Mouse (Mus musculus) forebrain, embryonic 14.5 days (tissue): ENCODE measurements around the gene Hsp90ab1. TPM values are rescaled to one million over a fixed set of nuclear protein-coding genes. Genes with fewer than 3 reads are reported as not detected.

Source experiments
- ATAC-seq: fragments of 200-750 bp; cut with Nextera tagmentation; 2 replicates; pipeline ENCODE4 v1.8.0; 2017; ENCODE audit warnings: mild to moderate bottlenecking, moderate library complexity
- DNase-seq: peaks from one replicate; pipeline ENCODE4 v3.0.0-alpha.2; 2015; ENCODE audit warnings: low spot score
- H3K27ac ChIP-seq: fragments of 300-500 bp; sonication (generic); 2 replicates; pipeline ENCODE4 v1.5.1; 2014; ENCODE audit warnings: low read depth, mild to moderate bottlenecking, control low read depth, low read length, moderate library complexity
- H3K27me3 ChIP-seq: fragments of 300-500 bp; sonication (generic); replicated peaks from 2 replicates; pipeline ENCODE4 v1.6.1; 2014; ENCODE audit warnings: low read length, control low read depth, mixed read lengths; ENCODE audit not compliant: control insufficient read depth, insufficient read depth
- H3K36me3 ChIP-seq: fragments of 300-500 bp; sonication (generic); 2 replicates; pipeline ENCODE4 v1.6.1; 2014; ENCODE audit warnings: low read length, control low read depth; ENCODE audit not compliant: control insufficient read depth, insufficient read depth
- H3K4me1 ChIP-seq: fragments of 300-500 bp; sonication (generic); 2 replicates; pipeline ENCODE4 v1.6.1; 2014; ENCODE audit warnings: antibody characterized with exemption, low read length, control low read depth; ENCODE audit not compliant: control insufficient read depth, insufficient read depth
- H3K4me2 ChIP-seq: fragments of 300-500 bp; sonication (generic); 2 replicates; pipeline ENCODE4 v1.6.1; 2014; ENCODE audit warnings: mild to moderate bottlenecking, control low read depth, low read length
- H3K4me3 ChIP-seq: fragments of 300-500 bp; sonication (generic); 2 replicates; pipeline ENCODE4 v1.5.1; 2014; ENCODE audit warnings: low read depth, low read length, control low read depth
- H3K9ac ChIP-seq: fragments of 300-500 bp; sonication (generic); 2 replicates; pipeline ENCODE4 v1.6.1; 2014; ENCODE audit warnings: mild to moderate bottlenecking, low read length, control low read depth, moderate library complexity
- H3K9me3 ChIP-seq: fragments of 300-500 bp; sonication (generic); replicated peaks from 2 replicates; pipeline ENCODE4 v1.6.1; 2016; ENCODE audit warnings: low read length, control low read depth, mixed read lengths; ENCODE audit not compliant: control insufficient read depth
- WGBS: fragments of 180-500 bp; shearing (Covaris S2); extraction: QIAGEN DNeasy Blood & Tissue Kit; methylation state at CpG from one replicate; pipeline ENCODE4 v1.1.7; 2014; 5-methylcytosine and 5-hydroxymethylcytosine counted together
- polyA plus RNA-seq: library from polyadenylated mRNA; unstranded; fragments of >200 nt; fragmentation: Nextera tagmentation; extraction: Ambion mirVana; gene quantifications from 2 replicates; pipeline ENCODE4 v1.2.1, GENCODE M21; 2014

Gene Hsp90ab1
- polyA plus RNA-seq, 1 experiment from 2014 or later: 1,472 TPM

DNA sequence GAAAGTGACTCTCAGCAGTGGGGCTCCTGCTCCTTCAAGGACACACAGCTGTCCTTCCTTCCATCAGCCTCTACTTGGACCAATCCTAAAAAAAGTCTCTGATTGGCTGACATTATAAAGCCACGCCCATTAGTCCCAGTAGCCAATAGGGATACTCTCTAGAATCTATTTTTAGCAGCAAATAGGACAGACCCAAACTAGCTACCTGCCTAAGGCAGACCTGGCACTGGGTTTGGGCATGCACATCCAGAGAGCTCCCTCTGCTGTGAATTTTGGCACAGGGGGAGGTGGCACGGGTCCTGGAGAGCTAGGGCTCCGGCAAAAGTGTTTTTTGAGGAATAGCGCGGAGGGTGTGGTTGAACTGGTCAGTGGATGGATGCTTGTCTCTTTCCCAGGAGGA is 46.5 kb downstream of the Hsp90ab1 start:
- ATAC-seq (no peak), DNase-seq (no peak)
- Histone ChIP-seq H3K36me3 (no peaks in the 10 kb centered on the region), H3K4me1 (peaks cover 3% of the 10 kb centered on the region; the same call in 1 of the 2 replicates), H3K9ac (no peak overlapping the region), H3K27me3 (peaks cover 11% of the 10 kb centered on the region), H3K9me3 (no peaks in the 10 kb centered on the region), H3K4me2 (no peak overlapping the region), H3K27ac (no peak overlapping the region), H3K4me3 (no peak overlapping the region)
- WGBS: 15% methylated on average over 5 of the region's 5 CpGs

DNA sequence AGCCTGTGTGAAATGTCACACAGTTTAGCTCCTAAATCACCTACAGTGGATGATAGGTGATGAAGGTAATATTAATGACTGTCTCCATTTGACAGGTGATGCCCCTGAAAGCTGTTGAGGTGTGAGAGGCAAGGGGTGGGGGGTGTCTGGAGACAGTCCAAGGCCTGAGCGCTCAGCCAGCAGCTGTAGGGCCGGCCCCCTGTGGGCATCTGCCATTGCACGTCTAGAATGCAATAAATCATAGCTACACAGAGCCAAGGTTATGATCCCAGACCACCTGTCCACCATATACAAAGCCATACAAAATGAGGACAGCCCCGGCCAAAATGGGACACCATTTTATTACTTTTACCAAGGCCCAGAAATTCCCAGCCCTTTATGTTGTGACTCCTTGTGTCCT is 48.1 kb downstream of the Hsp90ab1 start:
- Histone ChIP-seq H3K4me3 (no peak overlapping the region), H3K36me3 (peaks cover 6% of the 10 kb centered on the region; the same call in 1 of the 2 replicates), H3K27me3 (peaks cover 11% of the 10 kb centered on the region), H3K9ac (no peak overlapping the region), H3K9me3 (no peaks in the 10 kb centered on the region), H3K27ac (no peak overlapping the region), H3K4me1 (no peaks in the 10 kb centered on the region; the same call in 1 of the 2 replicates), H3K4me2 (no peak overlapping the region)
- ATAC-seq: no peak
- DNase-seq: no peak
- 73% methylated on average over 4 of the region's 4 CpGs for WGBS

GRCm38 (mm10) chr17:45523263-45523662 is 49.8 kb downstream of the Hsp90ab1 start, which contains the start of gene Tcte1:
Gene Tcte1 (plus strand): TSS chr17:45523434.
- peak within 1 kb of the TSS; percentile 25 for H3K4me3 ChIP-seq

DNA sequence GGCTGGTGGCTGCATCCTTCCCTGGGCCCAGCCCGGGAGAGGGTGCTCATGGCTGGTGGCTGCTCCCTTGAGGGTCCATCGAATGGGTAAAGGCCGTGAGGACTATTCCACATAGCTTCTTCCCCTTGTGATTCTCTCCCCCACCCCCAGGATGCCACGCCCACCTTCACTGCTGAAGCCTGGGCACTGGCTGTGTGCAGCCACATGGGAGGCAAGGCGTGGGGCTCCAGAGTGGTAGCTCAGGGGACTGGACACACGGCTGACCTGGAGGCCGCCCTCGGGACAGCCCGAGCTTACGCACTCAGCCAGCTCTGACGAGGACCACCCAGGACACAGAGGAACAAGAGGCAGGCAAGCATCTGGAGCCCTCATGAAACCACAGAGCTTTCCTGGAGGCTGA is 52.9 kb downstream of the Hsp90ab1 start:
- Histone ChIP-seq H3K4me3 (no peak overlapping the region), H3K4me1 (no peaks in the 10 kb centered on the region; the same call in 1 of the 2 replicates), H3K9me3 (no peaks in the 10 kb centered on the region), H3K9ac (no peak overlapping the region), H3K27ac (no peak overlapping the region), H3K27me3 (peaks cover 11% of the 10 kb centered on the region), H3K36me3 (peaks cover 17% of the 10 kb centered on the region), H3K4me2 (no peak overlapping the region)
- ATAC-seq: no peak
- 86% methylated on average over 11 of the region's 11 CpGs for WGBS
- DNase-seq: no peak

More at GRCm38 (mm10) chr17:45523263-45523662, 49.8 kb downstream of the Hsp90ab1 start, which contains the start of gene Tcte1:
- H3K27ac ChIP-seq: no peak within 1 kb of the TSS
- H3K36me3 ChIP-seq: peaks cover 10% of the 10 kb centered on the region
- H3K9ac ChIP-seq: peak within 1 kb of the TSS; percentile 58
- ATAC-seq: peak; percentile 86
- peak; percentile 81 for DNase-seq
- H3K9me3 ChIP-seq: no peaks in the 10 kb centered on the region
- no peaks in the 10 kb centered on the region; the same call in 1 of the 2 replicates for H3K4me1 ChIP-seq
- peak within 1 kb of the TSS; percentile 60 for H3K4me2 ChIP-seq
- peaks cover 11% of the 10 kb centered on the region for H3K27me3 ChIP-seq
- 0% methylated on average over 21 of the region's 21 CpGs for WGBS

- Histone ChIP-seq H3K36me3 (peaks cover 17% of the 10 kb centered on the region), H3K27ac (0 out of 2 replicates have a peak overlapping the region, but pooled peaks have one; percentile 1), H3K4me1 (no peaks in the 10 kb centered on the region; the same call in 1 of the 2 replicates), H3K9ac (0 out of 2 replicates have a peak overlapping the region, but pooled peaks have one; percentile 3), H3K27me3 (peaks cover 3% of the 10 kb centered on the region), H3K4me3 (no peak overlapping the region), H3K4me2 (no peak overlapping the region), H3K9me3 (no peaks in the 10 kb centered on the region)
- DNase-seq (peak; percentile 45), ATAC-seq (no peak)
- 78% methylated on average over 12 of the region's 12 CpGs for WGBS
These were observed 54.1 kb downstream of the Hsp90ab1 start for GRCm38 (mm10) chr17:45518766-45519475.

Other genes with a start within 250 kb of the Hsp90ab1 start
- gene Cdc5l, start 139.5 kb downstream of the Hsp90ab1 start, polyA plus RNA-seq: 70.6 and 78.6 TPM in 2 replicates
- 1.1 and 1.4 TPM in 2 replicates for gene Spats1, start 97.9 kb downstream of the Hsp90ab1 start, polyA plus RNA-seq
- gene Aars2, start 66.4 kb downstream of the Hsp90ab1 start, polyA plus RNA-seq: 10.4 and 13.7 TPM in 2 replicates
- gene Tcte1, start 49.8 kb downstream of the Hsp90ab1 start, polyA plus RNA-seq: 5.7 and 8.5 TPM in 2 replicates
- 19.2 and 21.2 TPM in 2 replicates for gene Tmem151b, start 23.6 kb downstream of the Hsp90ab1 start, polyA plus RNA-seq
- 3.3 and 4.1 TPM in 2 replicates for gene Nfkbie, start 17.6 kb downstream of the Hsp90ab1 start, polyA plus RNA-seq
- gene Slc35b2, start 9.4 kb downstream of the Hsp90ab1 start, polyA plus RNA-seq: 99.4 and 102 TPM in 2 replicates
- gene Slc29a1, start 26.3 kb upstream of the Hsp90ab1 start, polyA plus RNA-seq: 53.0 and 60.9 TPM in 2 replicates
- not detected in 2 replicates for gene Mymx, start 28.8 kb upstream of the Hsp90ab1 start, polyA plus RNA-seq
- gene Capn11, start 86.1 kb upstream of the Hsp90ab1 start, polyA plus RNA-seq: 0.61 TPM in 1 of 2 replicates, not detected in the other
- gene Mrpl14, start 113.1 kb upstream of the Hsp90ab1 start, polyA plus RNA-seq: 119 and 151 TPM in 2 replicates
- 70.9 and 81.1 TPM in 2 replicates for gene Tmem63b, start 113.6 kb upstream of the Hsp90ab1 start, polyA plus RNA-seq
- gene 1600014C23Rik, start 160.6 kb upstream of the Hsp90ab1 start, polyA plus RNA-seq: 0.38 TPM in 1 of 2 replicates, not detected in the other